Mouse (Mus musculus) inflammation-experienced regulatory T-cells, adult 6 months (primary cell): Measurements from ENCODE around the gene Cacna1b. TPM values are rescaled to one million over a fixed set of nuclear protein-coding genes. Genes with fewer than 3 reads are reported as not detected.

ENCODE experiments used
- ATAC-seq: one replicate; pipeline ENCODE4 v1.8.0; 2017
- polyA plus RNA-seq, 3 experiments: library from polyadenylated mRNA; unstranded; fragments of 100-300 nt; shearing (Covaris generic); gene quantifications; one replicate each; pipeline ENCODE4 v1.2.1; 2017

The Cacna1b gene
- polyA plus RNA-seq, 3 experiments from 2014 or later = 0.24 TPM; not detected in 2

- no peak for ATAC-seq
Measured at GRCm38 (mm10) chr2:24646452-24647146, 116.4 kb downstream of the Cacna1b start.

GRCm38 (mm10) chr2:24642834-24643233 lies 120.1 kb downstream of the Cacna1b start:
- ATAC-seq = no peak

GRCm38 (mm10) chr2:24638102-24638954 lies 124.6 kb downstream of the Cacna1b start:
- no peak for ATAC-seq

GRCm38 (mm10) chr2:24633645-24634044 lies 129.3 kb downstream of the Cacna1b start:
- ATAC-seq = no peak

GRCm38 (mm10) chr2:24617141-24617540 lies 145.8 kb downstream of the Cacna1b start:
- ATAC-seq = no peak

- ATAC-seq = no peak
Measured at GRCm38 (mm10) chr2:24609789-24610188, 153.2 kb downstream of the Cacna1b start.

- no peak for ATAC-seq
Measured at GRCm38 (mm10) chr2:24608765-24609138, 154.2 kb downstream of the Cacna1b start.

GRCm38 (mm10) chr2:24607905-24608764 lies 154.8 kb downstream of the Cacna1b start:
- no peak for ATAC-seq

- no peak for ATAC-seq
Measured at GRCm38 (mm10) chr2:24606531-24606930, 156.4 kb downstream of the Cacna1b start.

- no peak for ATAC-seq
Measured at GRCm38 (mm10) chr2:24605096-24605495, 157.9 kb downstream of the Cacna1b start.

GRCm38 (mm10) chr2:24589426-24589825 lies 173.5 kb downstream of the Cacna1b start:
- no peak for ATAC-seq

- ATAC-seq = no peak
Measured at GRCm38 (mm10) chr2:24587999-24588398, 175.0 kb downstream of the Cacna1b start.

- no peak for ATAC-seq
Measured at GRCm38 (mm10) chr2:24574616-24575015, 188.3 kb downstream of the Cacna1b start.

GRCm38 (mm10) chr2:24570917-24571316 lies 192.0 kb downstream of the Cacna1b start:
- ATAC-seq = no peak

GRCm38 (mm10) chr2:24568555-24568954 lies 194.4 kb downstream of the Cacna1b start:
- no peak for ATAC-seq

GRCm38 (mm10) chr2:24562547-24563290 lies 200.2 kb downstream of the Cacna1b start:
- ATAC-seq = no peak

GRCm38 (mm10) chr2:24561946-24562345 lies 201.0 kb downstream of the Cacna1b start:
- ATAC-seq = no peak

- no peak for ATAC-seq
Measured at GRCm38 (mm10) chr2:24560201-24560600, 202.8 kb downstream of the Cacna1b start.

- no peak for ATAC-seq
Measured at GRCm38 (mm10) chr2:24556347-24556746, 206.6 kb downstream of the Cacna1b start.

- ATAC-seq = no peak
Measured at GRCm38 (mm10) chr2:24553962-24554361, 209.0 kb downstream of the Cacna1b start.
